Mouse (Mus musculus) left cerebral cortex, adult 18-20 months (tissue): Measurements from ENCODE around the gene Chit1. TPM values are rescaled to one million over a fixed set of nuclear protein-coding genes. Genes with fewer than 3 reads are reported as not detected.

Source experiments
- DNase-seq, 2 experiments: peaks; one replicate each; pipeline ENCODE4 v3.0.0; 2021 to 2022; ENCODE audit warnings: low spot score in 2 of 2, mixed read lengths in 1 of 2
- long read RNA-seq, 2 experiments: library from polyadenylated mRNA; stranded (forward); transcript quantifications; one replicate each; pipeline ENCODE4 v2.0.0; 2021
- total RNA-seq, 2 experiments: library from RNA; stranded (reverse); gene quantifications; 2 replicates each; pipeline ENCODE4 v1.2.3; 2021

Gene Chit1
- not detected for total RNA-seq
- long read RNA-seq, experiment 1, partial matches to known transcripts: 2 of 2 reads
- long read RNA-seq, experiment 1, other reads (novel, unspliced or antisense): 0 of 2 reads
- long read RNA-seq, experiment 2, partial matches to known transcripts: 1 of 1 reads
- long read RNA-seq, experiment 2, other reads (novel, unspliced or antisense): 0 of 1 reads

GRCm38 (mm10) chr1:134110979-134111378 lies at the start of gene Chit1:
TSS of gene Chit1 (plus strand) at chr1:134111242.
- DNase-seq: no peak

GRCm38 (mm10) chr1:134061915-134062314 lies 49.1 kb upstream of the Chit1 start:
- DNase-seq: no peak

- no peak for DNase-seq
These were observed 48.5 kb upstream of the Chit1 start for GRCm38 (mm10) chr1:134062411-134063085.

- peak; percentile 38 to 52 for DNase-seq
These were observed 47.8 kb upstream of the Chit1 start for GRCm38 (mm10) chr1:134063086-134063772.

- DNase-seq: no peak
These were observed 47.3 kb upstream of the Chit1 start for GRCm38 (mm10) chr1:134063773-134064125.

GRCm38 (mm10) chr1:134064296-134064831 lies 46.7 kb upstream of the Chit1 start:
- no peak for DNase-seq

GRCm38 (mm10) chr1:134065241-134065809 lies 45.7 kb upstream of the Chit1 start:
- no peak for DNase-seq

GRCm38 (mm10) chr1:134066554-134066953 lies 44.5 kb upstream of the Chit1 start:
- no peak for DNase-seq

GRCm38 (mm10) chr1:134067143-134067619 lies 43.9 kb upstream of the Chit1 start:
- no peak for DNase-seq

- no peak for DNase-seq
These were observed 40.9 kb upstream of the Chit1 start for GRCm38 (mm10) chr1:134070099-134070669.

- DNase-seq: no peak
These were observed 39.5 kb upstream of the Chit1 start for GRCm38 (mm10) chr1:134071411-134072018.

- no peak for DNase-seq
These were observed 37.9 kb upstream of the Chit1 start for GRCm38 (mm10) chr1:134073061-134073564.

GRCm38 (mm10) chr1:134073658-134074057 lies 37.4 kb upstream of the Chit1 start:
- no peak for DNase-seq

- DNase-seq: no peak
These were observed 36.9 kb upstream of the Chit1 start for GRCm38 (mm10) chr1:134074184-134074583.

GRCm38 (mm10) chr1:134074606-134075005 lies 36.4 kb upstream of the Chit1 start:
- no peak for DNase-seq

- DNase-seq: no peak
These were observed 35.5 kb upstream of the Chit1 start for GRCm38 (mm10) chr1:134075532-134075931.

GRCm38 (mm10) chr1:134076789-134077188 lies 34.3 kb upstream of the Chit1 start:
- DNase-seq: no peak

- DNase-seq: no peak
These were observed 33.5 kb upstream of the Chit1 start for GRCm38 (mm10) chr1:134077389-134078060.

- peak in 1 of 2 experiments; percentile 41 for DNase-seq
These were observed 32.8 kb upstream of the Chit1 start for GRCm38 (mm10) chr1:134078061-134078795.
